ENCODE assay signal across 14 mouse cellular contexts in the genomic region with DNA sequence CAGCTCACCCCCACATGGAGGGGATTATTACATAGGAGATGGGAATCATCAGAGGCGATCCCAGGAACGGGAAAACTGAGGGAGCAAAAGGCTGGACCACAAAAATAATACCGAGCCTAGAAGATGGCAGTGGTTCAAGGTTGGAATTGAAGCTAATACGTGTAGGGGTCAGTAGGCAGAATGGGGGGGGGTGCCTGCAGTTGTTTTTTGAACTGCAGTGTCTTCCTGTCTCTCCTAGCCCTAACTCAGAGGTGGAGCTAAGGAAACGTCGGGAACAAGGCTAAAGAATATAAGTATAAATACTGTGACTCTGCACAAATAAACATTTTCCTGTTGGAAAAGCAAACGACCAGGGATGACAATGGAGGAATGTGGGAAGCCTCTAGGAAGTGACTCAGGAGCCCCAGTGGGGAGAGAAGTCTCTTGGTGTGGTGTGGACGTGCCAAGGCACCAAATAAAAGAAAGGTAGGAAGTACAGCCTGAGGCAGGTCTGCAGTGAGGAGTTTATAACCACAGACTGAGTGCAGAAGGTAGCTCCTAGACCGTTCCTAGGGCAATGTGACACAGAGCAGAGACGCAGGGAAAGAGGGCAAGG. TPM values are rescaled to one million over a fixed set of nuclear protein-coding genes. Genes with fewer than 3 reads are reported as not detected.
A peak's percentile ranks its signal among the peaks of the same experiment; 100 is the strongest.
DNase-seq lines count a peak whose midpoint lies in the region; ATAC-seq and TF ChIP-seq lines count a peak whose summit lies in the region.
"Had no signal": no experiment of that assay in that cellular context is flagged by ENCODE, and none has a peak within 500 bp of the region (broad histone marks: within the 10 kb centered on the region; RNA-seq: fewer than 3 reads in every experiment).

No protein-coding gene starts in this region.

- ATAC-seq in intestine, embryonic 16.5 days = peak; percentile 32; the same call in 1 of the 2 replicates
- peak; percentile 71 for ATAC-seq in lung, embryonic 16.5 days (ENCODE audit: low read depth)

- peaks cover 14% of the 10 kb centered on the region; the same call in 1 of the 2 replicates for H3K4me1 ChIP-seq in kidney, adult 2 months (ENCODE audit: control insufficient read depth, insufficient read depth, low read length)
- H3K4me1 ChIP-seq in intestine, embryonic 16.5 days (ENCODE audit: control insufficient read depth, insufficient read depth, low read length) = peaks cover 16% of the 10 kb centered on the region; the same call in 1 of the 2 replicates
- peaks cover 10% of the 10 kb centered on the region; the same call in 1 of the 2 replicates for H3K4me1 ChIP-seq in lung, embryonic 16.5 days (replicated peaks; ENCODE audit: control insufficient read depth, insufficient read depth, low read length)
- H3K4me1 ChIP-seq: hindbrain, embryonic 13.5 days had no signal

- no peaks in the 10 kb centered on the region for H3K27me3 ChIP-seq in kidney, adult 2 months (replicated peaks; ENCODE audit: control insufficient read depth, insufficient read depth, low read length)
- no peaks in the 10 kb centered on the region for H3K27me3 ChIP-seq in intestine, embryonic 16.5 days (replicated peaks; ENCODE audit: control insufficient read depth, insufficient read depth, low read length)
- H3K27me3 ChIP-seq in lung, embryonic 16.5 days (ENCODE audit: control insufficient read depth, insufficient read depth, low read depth, low read length) = no peaks in the 10 kb centered on the region
- H3K27me3 ChIP-seq: hindbrain, embryonic 13.5 days had no signal

- WGBS in kidney, adult 2 months = 40% methylated on average over 10 of the region's 10 CpGs
- 49% methylated on average over 10 of the region's 10 CpGs for WGBS in intestine, embryonic 16.5 days
- WGBS in lung, embryonic 16.5 days = 42% methylated on average over 10 of the region's 10 CpGs

- intact Hi-C loops in gastrocnemius, adult 2 months (cut with DNase I) = no loop called here

- H3K9ac ChIP-seq in intestine, embryonic 16.5 days (ENCODE audit: low read depth, low read length) = no peak overlapping the region
- H3K9ac ChIP-seq in lung, embryonic 16.5 days (ENCODE audit: low read length) = no peak overlapping the region
- H3K9ac ChIP-seq: hindbrain, embryonic 13.5 days had no signal

- peaks cover under 1% of the 10 kb centered on the region; the same call in 1 of the 2 replicates for H3K36me3 ChIP-seq in kidney, adult 2 months (ENCODE audit: control insufficient read depth, insufficient read depth, low read length)
- no peaks in the 10 kb centered on the region for H3K36me3 ChIP-seq in intestine, embryonic 16.5 days (ENCODE audit: control insufficient read depth, insufficient read depth, low read length)
- no peaks in the 10 kb centered on the region for H3K36me3 ChIP-seq in lung, embryonic 16.5 days (ENCODE audit: control insufficient read depth, insufficient read depth, low read length)
- H3K36me3 ChIP-seq: hindbrain, embryonic 13.5 days had no signal

- H3K4me2 ChIP-seq in intestine, embryonic 16.5 days (ENCODE audit: low read depth, low read length) = no peak overlapping the region
- no peak overlapping the region for H3K4me2 ChIP-seq in lung, embryonic 16.5 days (ENCODE audit: low read depth, low read length)
- H3K4me2 ChIP-seq: hindbrain, embryonic 13.5 days had no signal

- DNase-seq in gastrocnemius, adult 2 months = no peak
- DNase-seq in gastrocnemius, postnatal 25 days = no peak
- DNase-seq in kidney, adult 2 months = peak; percentile 54
- no peak for DNase-seq in kidney, adult 8-10 months
- DNase-seq in embryo, embryonic 10 days (ENCODE audit: low spot score) = no peak
- DNase-seq in cerebellum, postnatal 25 days = no peak
- DNase-seq: cerebellum, adult 2 months; liver; spleen, adult 18-20 months; thymus, postnatal 36 days had no signal

- TF ChIP-seq POLR2A in kidney, adult 2 months (IDR thresholded peaks at IDR 0.05; ENCODE audit: low read depth, low read length) = no peak

- H3K9me3 ChIP-seq in intestine, embryonic 16.5 days (ENCODE audit: control insufficient read depth, low read length) = no peaks in the 10 kb centered on the region
- H3K9me3 ChIP-seq in lung, embryonic 16.5 days (ENCODE audit: control insufficient read depth, low read length) = no peaks in the 10 kb centered on the region
- H3K9me3 ChIP-seq: hindbrain, embryonic 13.5 days had no signal

- peak overlapping the region; percentile 24 for H3K27ac ChIP-seq in gastrocnemius, adult 2 months
- H3K27ac ChIP-seq in kidney, adult 2 months (ENCODE audit: insufficient read depth, low read depth, low read length) = peak overlapping the region; percentile 74; the same call in 1 of the 2 replicates
- peak overlapping the region; percentile 7; the same call in 1 of the 2 replicates for H3K27ac ChIP-seq in intestine, embryonic 16.5 days (ENCODE audit: low read length)
- peak overlapping the region; percentile 73 for H3K27ac ChIP-seq in lung, embryonic 16.5 days (ENCODE audit: low read length)
- H3K27ac ChIP-seq: hindbrain, embryonic 13.5 days had no signal

- TF ChIP-seq CTCF in gastrocnemius, adult 2 months (IDR thresholded peaks at IDR 0.05) = no peak
- TF ChIP-seq CTCF in kidney, adult 2 months (conservative IDR thresholded peaks at IDR 0.05; ENCODE audit: insufficient read depth, insufficient read length, low read depth, low read length) = no peak

- H3K4me3 ChIP-seq in gastrocnemius, adult 2 months = no peak overlapping the region
- no peak overlapping the region for H3K4me3 ChIP-seq in kidney, adult 2 months (ENCODE audit: insufficient read depth, low read depth, low read length)
- H3K4me3 ChIP-seq in intestine, embryonic 16.5 days (ENCODE audit: low read length) = no peak overlapping the region
- H3K4me3 ChIP-seq in lung, embryonic 16.5 days (ENCODE audit: low read length) = no peak overlapping the region
- H3K4me3 ChIP-seq: hindbrain, embryonic 13.5 days had no signal

RNA-seq across cellular contexts. Expression of gene Tmem252, which starts 1.3 kb away (rescaled TPM):
- under 1 TPM; 0.08 TPM for total RNA-seq in gastrocnemius, adult 2 months (2021)
- total RNA-seq in gastrocnemius, postnatal 25 days (2021) = under 1 TPM; 0.08 to 0.32 TPM
- polyA plus RNA-seq in kidney, adult 2 months (2012; rRNA removed) = 16.0 and 17.4 TPM in 2 replicates
- polyA plus RNA-seq in intestine, embryonic 16.5 days (2015; fragmentation: Nextera tagmentation; extraction: Ambion mirVana) = 3.8 and 4.8 TPM in 2 replicates
- polyA plus RNA-seq in lung, embryonic 16.5 days (2015; fragmentation: Nextera tagmentation; extraction: Ambion mirVana) = 3.3 and 3.6 TPM in 2 replicates
- total RNA-seq: megakaryocyte progenitor cell, adult 5-6 weeks had no signal

Comparison
In these comparisons a context has a peak if more than half of its experiments do, and no peak if none do; other contexts are left out.
1. H3K27ac ChIP-seq: peak in every context shown above with its lines; median percentile 74 in kidney, adult 2 months; 73 in lung, embryonic 16.5 days; 24 in gastrocnemius, adult 2 months; 7 in intestine, embryonic 16.5 days.